Mouse (Mus musculus): ENCODE results near the gene Wnt7b.

Gene Wnt7b

DNA sequence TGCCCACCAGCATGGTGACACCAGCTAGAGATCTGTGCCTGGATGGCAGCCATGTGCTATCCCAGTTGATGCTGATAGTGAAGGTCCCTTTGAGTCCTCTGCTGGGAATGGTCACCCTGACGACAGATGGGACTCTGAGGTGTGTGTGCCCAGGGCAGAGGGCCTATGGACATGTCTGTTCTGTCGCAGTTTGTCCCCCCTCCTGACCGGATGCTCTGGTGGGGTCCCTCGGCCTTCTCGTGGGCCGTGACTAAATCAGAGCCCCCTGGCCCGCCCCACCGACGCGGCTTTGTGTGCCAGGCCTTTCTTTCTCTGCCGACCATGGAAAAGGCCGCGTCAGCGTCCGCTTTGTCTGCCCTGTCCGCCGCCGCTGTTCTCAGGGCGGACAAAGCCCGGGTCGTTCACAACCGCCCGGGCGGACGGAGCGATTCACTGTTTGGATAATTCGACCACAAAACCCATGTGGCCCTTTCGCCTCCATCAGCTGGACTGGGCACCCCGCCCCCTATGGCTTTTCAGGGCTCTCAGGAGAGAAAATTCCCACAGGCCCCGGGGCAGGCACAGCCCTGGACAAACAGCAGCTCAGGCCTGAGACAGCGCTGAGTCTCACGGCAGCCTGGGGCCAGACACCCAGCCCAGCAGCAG, 74.8 kb downstream of the Wnt7b start:
- DNase-seq (ENCODE audit: low spot score): no peak

DNA sequence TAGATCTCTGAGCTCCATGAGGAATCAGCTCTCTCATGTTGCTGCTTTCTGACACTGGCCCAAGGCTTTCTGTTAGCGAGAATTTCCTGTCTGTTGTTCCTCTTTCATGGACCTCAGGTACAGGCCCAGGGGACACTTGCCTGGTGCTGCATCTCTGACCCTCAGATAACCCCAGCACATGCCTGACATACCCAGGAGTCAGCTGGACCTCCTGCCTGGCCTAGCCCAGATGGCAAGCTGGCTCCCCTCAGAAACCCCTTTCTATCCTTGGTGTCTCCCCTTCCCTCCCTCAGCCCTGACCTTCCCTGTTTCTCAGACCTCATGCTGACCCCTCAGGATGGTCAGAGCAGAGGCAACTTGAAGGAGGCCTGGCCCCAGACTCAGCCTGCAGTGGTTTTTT, 75.6 kb downstream of the Wnt7b start:
- no peak for DNase-seq (ENCODE audit: low spot score)

DNA sequence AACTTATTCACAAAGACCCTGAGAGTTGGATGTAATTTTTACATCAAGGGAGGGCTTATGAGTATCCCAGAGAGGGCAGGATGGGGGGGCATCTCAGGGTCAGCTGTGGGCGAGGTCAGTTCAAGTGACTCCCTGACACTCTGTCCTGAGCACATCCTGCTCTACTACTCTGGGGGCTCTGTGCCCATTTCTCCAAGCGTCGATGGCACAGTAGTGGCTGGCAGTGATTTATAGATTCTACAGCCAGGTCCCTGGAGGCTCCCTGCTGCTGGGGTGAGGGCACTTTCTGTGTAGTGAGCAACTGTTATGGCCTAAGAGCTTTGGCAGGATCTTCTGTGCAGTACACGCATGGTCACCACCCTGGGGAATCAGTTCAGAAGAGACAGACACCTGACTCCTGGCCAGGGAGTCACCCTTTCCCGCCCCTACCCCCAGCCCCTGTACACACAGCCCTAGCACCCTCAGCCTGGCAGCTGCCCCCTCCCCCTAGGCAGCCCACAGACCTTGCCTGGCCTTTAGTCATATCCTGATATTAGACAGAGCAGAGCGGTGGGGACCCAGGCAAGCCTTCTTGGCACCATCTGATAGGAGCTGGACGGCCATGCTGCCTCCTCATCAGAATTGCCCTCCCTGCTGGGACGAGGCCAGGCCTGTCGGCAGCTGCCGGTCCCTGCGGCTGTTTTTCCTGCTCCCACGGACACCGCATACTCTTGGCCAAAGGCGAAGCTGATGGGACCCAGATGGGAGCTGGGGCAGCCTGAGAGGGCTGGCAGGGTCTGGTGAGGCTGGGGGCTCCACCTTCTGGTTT, 77.0 kb downstream of the Wnt7b start:
- no peak for DNase-seq (ENCODE audit: low spot score)

DNA sequence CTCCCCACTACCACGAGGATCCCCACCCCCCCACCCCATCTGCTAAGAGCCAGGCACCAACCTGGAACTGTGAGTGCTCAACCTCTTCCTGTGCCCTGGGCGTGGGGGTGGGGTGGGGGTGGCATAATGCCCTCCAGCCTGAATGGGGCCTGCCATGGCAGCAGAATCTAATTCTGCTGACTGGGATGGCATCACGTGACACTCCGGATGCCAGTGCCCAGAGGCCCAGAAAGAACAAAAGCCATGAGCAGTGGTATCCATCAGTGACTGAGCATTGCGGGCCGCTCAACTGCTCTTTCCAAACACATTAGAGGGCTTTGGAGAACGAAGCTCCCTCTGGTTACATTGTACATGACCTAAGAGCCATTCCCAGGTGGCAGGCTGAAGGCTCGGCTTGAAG, 79.1 kb downstream of the Wnt7b start, which contains the start of gene 7530416G11Rik:
Gene 7530416G11Rik, minus strand, starts transcription at position 101 of the 400 bp plus-strand sequence.
- DNase-seq (ENCODE audit: low spot score): no peak

DNA sequence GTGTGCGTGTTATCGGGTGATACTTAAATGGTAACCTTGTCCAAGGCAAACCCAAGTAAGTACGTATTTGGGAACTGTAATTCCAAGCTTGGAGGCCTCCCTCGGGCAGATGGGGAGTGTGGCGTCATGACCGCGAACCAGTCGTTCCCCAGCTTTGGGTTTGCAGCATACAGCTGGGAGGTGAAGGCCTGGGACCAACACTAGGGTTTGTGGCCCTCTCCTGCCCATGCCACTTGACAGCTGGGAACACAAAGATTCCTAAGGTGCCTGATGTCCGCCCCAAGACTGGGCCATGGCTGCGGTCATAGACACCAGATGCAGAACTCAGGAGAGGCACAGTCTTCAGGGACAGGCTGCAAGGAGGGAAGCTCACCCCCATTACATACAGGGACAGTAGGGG, 82.0 kb downstream of the Wnt7b start:
- no peak for DNase-seq (ENCODE audit: low spot score)

DNA sequence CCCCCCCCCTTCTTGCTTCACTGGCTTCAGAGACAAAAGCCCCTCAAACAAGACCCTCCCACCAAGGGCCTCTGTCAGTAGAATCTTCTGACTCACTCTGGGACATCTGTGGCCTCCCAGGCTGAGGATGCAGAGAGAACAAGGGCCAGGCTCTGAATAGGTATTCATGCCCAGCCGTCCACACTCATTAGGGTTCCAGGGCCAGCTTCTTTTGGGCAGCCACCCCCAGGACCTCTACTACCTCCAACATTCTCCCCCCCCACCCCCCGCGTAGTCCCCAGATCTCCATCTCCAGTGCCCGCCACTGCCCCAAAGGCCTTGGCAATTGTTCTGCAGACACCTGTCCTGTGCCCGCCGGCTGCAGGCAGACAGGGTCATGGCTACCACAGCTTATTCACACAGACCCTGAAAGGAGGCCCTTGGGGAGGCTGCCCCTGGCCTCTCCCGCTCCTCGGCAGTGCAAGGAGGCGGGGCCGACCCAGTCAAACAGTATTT, 84.2 kb downstream of the Wnt7b start:
- DNase-seq (ENCODE audit: low spot score): no peak

DNA sequence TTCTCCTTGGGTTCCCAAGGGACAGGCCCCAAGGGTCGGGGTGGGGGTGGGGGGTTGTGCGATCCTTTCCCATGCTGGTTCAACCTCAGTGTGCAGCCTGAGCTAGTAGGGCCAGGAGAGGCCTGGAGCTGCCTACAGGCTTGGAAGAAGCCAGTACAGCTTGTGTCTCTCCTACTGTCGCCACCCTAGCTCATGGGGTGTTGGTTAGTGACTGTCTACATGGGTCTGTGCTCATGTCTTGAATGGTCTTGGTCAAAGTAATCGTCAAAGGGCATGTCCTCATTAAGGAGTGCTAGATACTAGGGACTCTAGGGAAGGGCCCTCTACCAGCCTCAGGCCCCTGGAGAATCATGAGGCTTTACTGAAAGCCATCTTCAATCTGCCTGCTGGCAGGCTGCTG, 84.7 kb downstream of the Wnt7b start:
- no peak for DNase-seq (ENCODE audit: low spot score)

DNA sequence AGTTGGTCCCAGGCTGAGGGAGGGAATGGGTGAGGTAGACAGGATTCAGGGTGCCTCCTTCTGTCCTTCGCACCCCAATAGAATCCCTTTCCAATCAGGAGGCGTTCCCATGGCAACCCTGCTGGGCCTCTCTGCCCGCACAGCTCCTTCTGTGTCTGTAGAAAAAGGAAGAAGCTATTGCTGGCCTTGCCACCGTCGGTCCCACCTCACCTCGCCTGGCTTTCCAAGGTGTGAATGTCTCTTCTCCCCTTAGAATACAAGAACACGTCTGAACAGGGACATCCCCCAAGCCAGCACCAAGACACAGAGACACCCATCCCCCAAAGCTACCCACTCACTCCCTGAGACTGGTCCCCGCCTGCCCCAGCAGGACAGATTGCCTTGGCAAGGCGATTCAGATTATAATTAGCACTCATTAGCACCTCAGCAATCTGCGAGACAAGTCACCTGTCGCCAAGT, 88.1 kb downstream of the Wnt7b start:
- no peak for DNase-seq (ENCODE audit: low spot score)

DNA sequence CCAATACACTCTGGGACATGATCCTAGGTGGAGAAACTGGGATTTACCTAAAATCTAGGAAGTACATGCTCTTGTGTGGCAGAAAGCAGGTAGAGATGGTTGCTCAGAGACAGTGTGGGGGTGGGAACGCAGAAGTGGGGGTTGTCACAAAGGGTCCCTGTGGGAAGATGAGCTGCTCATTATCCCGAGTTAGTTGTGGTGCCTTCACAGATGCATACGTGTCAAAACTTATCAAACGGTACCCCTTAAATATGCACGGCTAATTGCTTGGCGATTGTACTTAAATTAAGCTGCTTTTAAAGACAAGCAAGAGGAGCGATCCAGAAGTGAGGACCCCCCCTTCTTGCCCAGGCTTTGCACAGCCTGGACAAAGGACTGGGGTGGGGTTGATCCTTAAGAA, 92.5 kb downstream of the Wnt7b start:
- DNase-seq (ENCODE audit: low spot score): no peak

DNA sequence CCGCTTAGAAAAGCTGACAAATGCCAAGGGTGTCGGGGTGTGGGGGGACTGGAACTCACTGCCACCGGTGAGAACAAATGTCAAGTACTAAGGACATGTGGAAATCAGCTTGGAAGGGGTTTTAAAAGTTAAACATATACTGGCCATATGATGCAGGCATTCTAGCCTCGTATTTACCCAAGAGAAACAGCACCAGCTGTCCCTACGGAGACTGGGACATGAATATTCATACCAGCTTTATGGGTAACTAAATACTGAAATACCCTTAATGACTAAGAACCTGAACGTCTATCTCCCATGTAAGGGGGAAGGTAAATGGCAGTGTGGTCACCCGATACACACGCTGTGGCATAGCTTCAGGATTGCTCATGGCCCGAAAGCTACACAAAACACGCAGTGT, 93.4 kb downstream of the Wnt7b start:
- DNase-seq (ENCODE audit: low spot score): no peak
